Mouse (Mus musculus): ENCODE data around the gene Mrpl17. TPM values are rescaled to one million over a fixed set of nuclear protein-coding genes. Genes with fewer than 3 reads are reported as not detected.
"Not testable (repeated sequence)": the region's sequence is repeated elsewhere in the genome, so short reads cannot be mapped to it uniquely, and the experiment has no call there.

Gene Mrpl17
- polyA plus RNA-seq (2011; ENCODE audit: insufficient read depth, insufficient read length, low replicate concordance, missing spikeins) = 37.5 and 42.2 TPM in 2 replicates

- Histone ChIP-seq H3K4me1 (ENCODE audit: control insufficient read depth, insufficient read depth, low read length) (no peaks in the 10 kb centered on the region; the same call in 1 of the 2 replicates), H3K27ac (ENCODE audit: control insufficient read depth, insufficient read depth, low read depth, low read length, poor library complexity) (peak within 1 kb of the TSS; percentile 74), H3K4me3 (replicated peaks; ENCODE audit: control insufficient read depth, low read depth, low read length) (peak within 1 kb of the TSS; percentile 96)
- TF ChIP-seq CTCF (IDR thresholded peaks at IDR 0.05; ENCODE audit: control insufficient read depth, insufficient read depth, low read length) (peak; percentile 82), POLR2A (IDR thresholded peaks at IDR 0.05; ENCODE audit: borderline replicate concordance, control insufficient read depth, low read depth, low read length) (peak; percentile 75; the same call in 1 of the 2 replicates)
- under 1% methylated on average over 52 of the region's 52 CpGs for WGBS
These were observed at the start of gene Mrpl17 for GRCm38 (mm10) chr7:105810877-105811489. Gene Mrpl17, minus strand, starts transcription at chr7:105811099.

- not testable (repeated sequence) for H3K4me3 ChIP-seq (replicated peaks; ENCODE audit: control insufficient read depth, low read depth, low read length); H3K27ac ChIP-seq (ENCODE audit: control insufficient read depth, insufficient read depth, low read depth, low read length, poor library complexity); H3K4me1 ChIP-seq (ENCODE audit: control insufficient read depth, insufficient read depth, low read length)
- no CpG with 5 or more reads among the region's 2 CpGs for WGBS
These were observed 45.0 kb upstream of the Mrpl17 start for GRCm38 (mm10) chr7:105855718-105856560.

GRCm38 (mm10) chr7:105824281-105824680 lies 13.4 kb upstream of the Mrpl17 start:
- no peak for TF ChIP-seq POLR2A (IDR thresholded peaks at IDR 0.05; ENCODE audit: borderline replicate concordance, control insufficient read depth, low read depth, low read length)
- no peak for TF ChIP-seq CTCF (IDR thresholded peaks at IDR 0.05; ENCODE audit: control insufficient read depth, insufficient read depth, low read length)
- WGBS = 74% methylated on average over 7 of the region's 7 CpGs

GRCm38 (mm10) chr7:105818483-105818882 lies 7.6 kb upstream of the Mrpl17 start:
- H3K27ac ChIP-seq (ENCODE audit: control insufficient read depth, insufficient read depth, low read depth, low read length, poor library complexity) = no peak overlapping the region
- H3K4me1 ChIP-seq (ENCODE audit: control insufficient read depth, insufficient read depth, low read length) = no peaks in the 10 kb centered on the region
- TF ChIP-seq POLR2A (IDR thresholded peaks at IDR 0.05; ENCODE audit: borderline replicate concordance, control insufficient read depth, low read depth, low read length) = no peak
- TF ChIP-seq CTCF (IDR thresholded peaks at IDR 0.05; ENCODE audit: control insufficient read depth, insufficient read depth, low read length) = no peak
- H3K4me3 ChIP-seq (replicated peaks; ENCODE audit: control insufficient read depth, low read depth, low read length) = no peak overlapping the region
- WGBS = 0% methylated on average over 1 of the region's 1 CpGs

More at GRCm38 (mm10) chr7:105824281-105824680, 13.4 kb upstream of the Mrpl17 start:
- H3K4me1 ChIP-seq (ENCODE audit: control insufficient read depth, insufficient read depth, low read length) = no peaks in the 10 kb centered on the region
- no peak overlapping the region for H3K4me3 ChIP-seq (replicated peaks; ENCODE audit: control insufficient read depth, low read depth, low read length)
- no peak overlapping the region for H3K27ac ChIP-seq (ENCODE audit: control insufficient read depth, insufficient read depth, low read depth, low read length, poor library complexity)

- Histone ChIP-seq H3K27ac (ENCODE audit: control insufficient read depth, insufficient read depth, low read depth, low read length, poor library complexity) (no peak overlapping the region), H3K4me1 (ENCODE audit: control insufficient read depth, insufficient read depth, low read length) (no peaks in the 10 kb centered on the region), H3K4me3 (replicated peaks; ENCODE audit: control insufficient read depth, low read depth, low read length) (no peak overlapping the region)
- no peak for TF ChIP-seq CTCF (IDR thresholded peaks at IDR 0.05; ENCODE audit: control insufficient read depth, insufficient read depth, low read length)
- no peak for TF ChIP-seq POLR2A (IDR thresholded peaks at IDR 0.05; ENCODE audit: borderline replicate concordance, control insufficient read depth, low read depth, low read length)
These were observed 5.8 kb upstream of the Mrpl17 start for GRCm38 (mm10) chr7:105816736-105817135.

GRCm38 (mm10) chr7:105813326-105813725 lies 2.4 kb upstream of the Mrpl17 start:
- Histone ChIP-seq H3K4me1 (ENCODE audit: control insufficient read depth, insufficient read depth, low read length) (no peaks in the 10 kb centered on the region; the same call in 1 of the 2 replicates), H3K27ac (ENCODE audit: control insufficient read depth, insufficient read depth, low read depth, low read length, poor library complexity) (no peak overlapping the region), H3K4me3 (replicated peaks; ENCODE audit: control insufficient read depth, low read depth, low read length) (no peak overlapping the region)
- no peak for TF ChIP-seq CTCF (IDR thresholded peaks at IDR 0.05; ENCODE audit: control insufficient read depth, insufficient read depth, low read length)
- TF ChIP-seq POLR2A (IDR thresholded peaks at IDR 0.05; ENCODE audit: borderline replicate concordance, control insufficient read depth, low read depth, low read length) = no peak
- WGBS = 86% methylated on average over 3 of the region's 3 CpGs

GRCm38 (mm10) chr7:105812566-105812965 lies 1.7 kb upstream of the Mrpl17 start:
- no peak for TF ChIP-seq CTCF (IDR thresholded peaks at IDR 0.05; ENCODE audit: control insufficient read depth, insufficient read depth, low read length)
- TF ChIP-seq POLR2A (IDR thresholded peaks at IDR 0.05; ENCODE audit: borderline replicate concordance, control insufficient read depth, low read depth, low read length) = no peak
- 60% methylated on average over 3 of the region's 3 CpGs for WGBS

GRCm38 (mm10) chr7:105811516-105811915 lies 617 bp upstream of the Mrpl17 start:
- H3K4me3 ChIP-seq (replicated peaks; ENCODE audit: control insufficient read depth, low read depth, low read length) = no peak overlapping the region
- no peak overlapping the region for H3K27ac ChIP-seq (ENCODE audit: control insufficient read depth, insufficient read depth, low read depth, low read length, poor library complexity)
- TF ChIP-seq CTCF (IDR thresholded peaks at IDR 0.05; ENCODE audit: control insufficient read depth, insufficient read depth, low read length) (no peak), POLR2A (IDR thresholded peaks at IDR 0.05; ENCODE audit: borderline replicate concordance, control insufficient read depth, low read depth, low read length) (no peak)
- H3K4me1 ChIP-seq (ENCODE audit: control insufficient read depth, insufficient read depth, low read length) = no peaks in the 10 kb centered on the region; the same call in 1 of the 2 replicates

More at GRCm38 (mm10) chr7:105812566-105812965, 1.7 kb upstream of the Mrpl17 start:
- Histone ChIP-seq H3K4me3 (replicated peaks; ENCODE audit: control insufficient read depth, low read depth, low read length) (no peak overlapping the region), H3K4me1 (ENCODE audit: control insufficient read depth, insufficient read depth, low read length) (no peaks in the 10 kb centered on the region; the same call in 1 of the 2 replicates), H3K27ac (ENCODE audit: control insufficient read depth, insufficient read depth, low read depth, low read length, poor library complexity) (no peak overlapping the region)
